Mouse (Mus musculus) B cell, adult 2 months (primary cell): ENCODE data around the gene Zfp57.

ENCODE experiments used
- DNase-seq, 2 experiments: peaks; one replicate each; pipeline ENCODE4 v3.0.0; 2022

Zfp57 gene

GRCm38 (mm10) chr17:37046312-37047112, 45.5 kb downstream of the Zfp57 start:
- DNase-seq, result peak; percentile 42 to 48

GRCm38 (mm10) chr17:37047332-37047976, 46.5 kb downstream of the Zfp57 start:
- DNase-seq, result no peak

- DNase-seq, result no peak
Observed at GRCm38 (mm10) chr17:37047981-37048380, 47.0 kb downstream of the Zfp57 start.

- no peak for DNase-seq
Observed at GRCm38 (mm10) chr17:37048383-37048782, 47.4 kb downstream of the Zfp57 start.

GRCm38 (mm10) chr17:37049570-37050310, 48.8 kb downstream of the Zfp57 start:
- peak; percentile 48 to 59 for DNase-seq

GRCm38 (mm10) chr17:37050399-37050798, 49.4 kb downstream of the Zfp57 start:
- DNase-seq, result peak; percentile 21 to 24

GRCm38 (mm10) chr17:37050876-37051275, 49.9 kb downstream of the Zfp57 start:
- no peak for DNase-seq

GRCm38 (mm10) chr17:37051745-37052144, 50.8 kb downstream of the Zfp57 start:
- DNase-seq, result no peak

- DNase-seq, result no peak
Observed at GRCm38 (mm10) chr17:37056957-37057356, 56.0 kb downstream of the Zfp57 start.
